Mouse (Mus musculus) kidney, adult 2 months (tissue): Measurements from ENCODE around the gene Alg9. TPM values are rescaled to one million over a fixed set of nuclear protein-coding genes. Genes with fewer than 3 reads are reported as not detected.
A peak's percentile ranks its signal among the peaks of the same experiment; 100 is the strongest.

ENCODE experiments used
- DNase-seq: peaks from one replicate; pipeline ENCODE4 v3.0.0; 2021
- H3K27ac ChIP-seq: fragments of 200-500 bp; 2 replicates; pipeline ENCODE4 v1.5.1; 2012; ENCODE audit warnings: low read depth, low read length, control low read depth, inconsistent platforms; ENCODE audit not compliant: insufficient read depth
- H3K27me3 ChIP-seq: fragments of 200-500 bp; replicated peaks from 2 replicates; pipeline ENCODE4 v1.6.1; 2012; ENCODE audit warnings: mild to moderate bottlenecking, moderate library complexity, low read length, inconsistent platforms; ENCODE audit not compliant: control insufficient read depth, insufficient read depth
- H3K36me3 ChIP-seq: fragments of 200-500 bp; 2 replicates; pipeline ENCODE4 v1.6.1; 2012; ENCODE audit warnings: mild to moderate bottlenecking, moderate library complexity, low read length, inconsistent platforms; ENCODE audit not compliant: control insufficient read depth, insufficient read depth
- H3K4me1 ChIP-seq: fragments of 200-500 bp; 2 replicates; pipeline ENCODE4 v1.6.1; 2011; ENCODE audit warnings: low read length; ENCODE audit not compliant: control insufficient read depth, insufficient read depth
- H3K4me3 ChIP-seq: fragments of 200-500 bp; 2 replicates; pipeline ENCODE4 v1.5.1; 2011; ENCODE audit warnings: mild to moderate bottlenecking, low read depth, low read length, control low read depth; ENCODE audit not compliant: insufficient read depth
- CTCF ChIP-seq: fragments of 200-500 bp; conservative IDR thresholded peaks from 2 replicates; pipeline ENCODE4 v1.5.1; 2011; ENCODE audit warnings: low read depth, mild to moderate bottlenecking, control low read depth, low read length, moderate library complexity, mixed read lengths; ENCODE audit not compliant: insufficient read depth, insufficient read length
- POLR2A ChIP-seq: fragments of 200-500 bp; IDR thresholded peaks from one replicate; pipeline ENCODE4 v1.6.1; 2011; ENCODE audit warnings: low read depth, low read length, control low read depth
- WGBS: fragments of 180-500 bp; shearing (Covaris S2); methylation state at CpG from one replicate; pipeline ENCODE4 v1.1.7; 2018; 5-methylcytosine and 5-hydroxymethylcytosine counted together
- polyA plus RNA-seq: library from polyadenylated mRNA; depleted of rRNA; stranded (reverse); fragments of >200 nt; gene quantifications from 2 replicates; pipeline ENCODE4 v1.2.3, GENCODE M21; 2012

The Alg9 gene
- polyA plus RNA-seq, 1 experiment, result 20.3 TPM

GRCm38 (mm10) chr9:50746214-50746677 is 28.6 kb upstream of the Alg9 start, which contains the start of gene 2310030G06Rik:
TSS of gene 2310030G06Rik (minus strand) at chr9:50746536.
- peak; percentile 92 for DNase-seq
- Histone ChIP-seq H3K4me3 (peak within 1 kb of the TSS; percentile 77), H3K27ac (peak within 1 kb of the TSS; percentile 90), H3K4me1 (peaks cover 12% of the 10 kb centered on the region; the same call in 1 of the 2 replicates), H3K27me3 (no peaks in the 10 kb centered on the region), H3K36me3 (no peaks in the 10 kb centered on the region)
- TF ChIP-seq CTCF (peak; percentile 51), POLR2A (no peak)
- 4% methylated on average over 19 of the region's 19 CpGs for WGBS

GRCm38 (mm10) chr9:50750706-50751105 is 24.1 kb upstream of the Alg9 start:
- Histone ChIP-seq H3K36me3 (no peaks in the 10 kb centered on the region), H3K27me3 (no peaks in the 10 kb centered on the region), H3K4me1 (peaks cover 19% of the 10 kb centered on the region), H3K27ac (peak overlapping the region; percentile 92), H3K4me3 (peak overlapping the region; percentile 39; the same call in 1 of the 2 replicates)
- WGBS, result 68% methylated on average over 6 of the region's 6 CpGs
- no peak for DNase-seq
- TF ChIP-seq POLR2A, result no peak
- TF ChIP-seq CTCF, result no peak

DNA sequence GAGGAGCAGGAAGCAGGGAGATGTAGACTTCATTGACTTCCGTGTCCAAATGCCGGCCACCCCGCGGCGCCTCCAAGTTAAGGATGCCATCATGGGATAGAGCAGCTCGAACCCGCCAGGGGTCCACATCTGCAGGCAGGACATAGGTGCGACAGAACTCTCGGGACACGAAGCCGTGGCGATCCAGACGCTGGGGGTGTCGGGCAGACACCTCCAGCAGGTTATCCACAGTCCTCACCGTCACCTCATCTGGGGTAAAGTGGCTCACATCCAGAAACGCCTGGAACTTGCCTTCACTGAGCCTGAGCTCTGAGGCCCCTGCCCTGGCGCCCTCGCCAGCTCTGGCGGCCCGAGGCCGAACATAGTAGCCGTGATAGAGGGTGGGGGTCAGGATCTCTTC is 23.5 kb upstream of the Alg9 start, which contains the start of gene Cryab:
Gene Cryab (plus strand): TSS at position 3 of the 400 bp plus-strand sequence.
- no peak for DNase-seq
- Histone ChIP-seq H3K36me3 (no peaks in the 10 kb centered on the region), H3K27me3 (no peaks in the 10 kb centered on the region), H3K4me1 (peaks cover 19% of the 10 kb centered on the region), H3K4me3 (peak within 1 kb of the TSS; percentile 39), H3K27ac (peak within 1 kb of the TSS; percentile 92)
- 65% methylated on average over 22 of the region's 22 CpGs for WGBS
- no peak for TF ChIP-seq POLR2A
- TF ChIP-seq CTCF, result no peak

- Histone ChIP-seq H3K36me3 (no peaks in the 10 kb centered on the region), H3K27ac (peak within 1 kb of the TSS; percentile 92), H3K4me3 (peak within 1 kb of the TSS; percentile 57), H3K4me1 (peaks cover 19% of the 10 kb centered on the region), H3K27me3 (no peaks in the 10 kb centered on the region)
- 38% methylated on average over 14 of the region's 14 CpGs for WGBS
- DNase-seq, result peak; percentile 46
- TF ChIP-seq POLR2A (no peak), CTCF (no peak)
These were observed 22.7 kb upstream of the Alg9 start, which contains the start of gene Hspb2 for GRCm38 (mm10) chr9:50752054-50752602. TSS of gene Hspb2 (minus strand) at chr9:50752354.

- peak; percentile 91 for DNase-seq
These were observed 21.8 kb upstream of the Alg9 start for GRCm38 (mm10) chr9:50752784-50753615.

GRCm38 (mm10) chr9:50753947-50754346 is 20.9 kb upstream of the Alg9 start:
- Histone ChIP-seq H3K27ac (peak overlapping the region; percentile 92), H3K4me1 (peaks cover 14% of the 10 kb centered on the region), H3K36me3 (no peaks in the 10 kb centered on the region), H3K27me3 (no peaks in the 10 kb centered on the region), H3K4me3 (peak overlapping the region; percentile 57)
- TF ChIP-seq POLR2A, result no peak
- no peak for TF ChIP-seq CTCF
- DNase-seq, result no peak
- whole genome bisulfite sequencing, result 52% methylated on average over 7 of the region's 7 CpGs

More at GRCm38 (mm10) chr9:50752784-50753615, 21.8 kb upstream of the Alg9 start:
- 30% methylated on average over 17 of the region's 17 CpGs for WGBS
- H3K4me1 ChIP-seq, result peaks cover 19% of the 10 kb centered on the region
- H3K4me3 ChIP-seq, result peak overlapping the region; percentile 57
- H3K27ac ChIP-seq, result peak overlapping the region; percentile 92
- TF ChIP-seq CTCF, result no peak
- TF ChIP-seq POLR2A, result no peak
- no peaks in the 10 kb centered on the region for H3K36me3 ChIP-seq
- H3K27me3 ChIP-seq, result no peaks in the 10 kb centered on the region

- no peak for TF ChIP-seq POLR2A
- TF ChIP-seq CTCF, result no peak
These were observed 18.1 kb upstream of the Alg9 start for GRCm38 (mm10) chr9:50756711-50757110.

More at GRCm38 (mm10) chr9:50756711-50757110, 18.1 kb upstream of the Alg9 start:
- H3K36me3 ChIP-seq, result no peaks in the 10 kb centered on the region
- DNase-seq, result no peak
- H3K4me1 ChIP-seq, result peaks cover 6% of the 10 kb centered on the region
- WGBS, result 70% methylated on average over 5 of the region's 5 CpGs
- H3K27me3 ChIP-seq, result no peaks in the 10 kb centered on the region
- no peak overlapping the region for H3K4me3 ChIP-seq
- no peak overlapping the region for H3K27ac ChIP-seq
